Mouse (Mus musculus): ENCODE measurements at regions not wholly inside any gene's neighbourhood (a gene's known extent, or its start where the extent isn't known, plus 50 kb on each side); places are given as distances from the start of the nearest gene placed in this dataset.

- no peak overlapping the region for H3K4me3 ChIP-seq
- H3K9ac ChIP-seq (replicated peaks): no peak overlapping the region
- H3K4me1 ChIP-seq: no peaks in the 10 kb centered on the region
- no peaks in the 10 kb centered on the region for H3K27me3 ChIP-seq
- H3K27ac ChIP-seq (replicated peaks): no peak overlapping the region
- no peak for ATAC-seq (replicated peaks)
- 52% methylated on average over 2 of the region's 2 CpGs for WGBS
- H3K36me3 ChIP-seq: no peaks in the 10 kb centered on the region
- no peaks in the 10 kb centered on the region for H3K9me3 ChIP-seq
- H3K4me2 ChIP-seq (replicated peaks): no peak overlapping the region
These were observed 615.3 kb upstream of the Fbxo33 start for GRCm38 (mm10) chr12:59834809-59835208.

GRCm38 (mm10) chr12:59822918-59823317, 603.4 kb upstream of the Fbxo33 start:
- Histone ChIP-seq H3K9me3 (no peaks in the 10 kb centered on the region), H3K9ac (replicated peaks) (no peak overlapping the region), H3K4me3 (no peak overlapping the region), H3K4me2 (replicated peaks) (no peak overlapping the region), H3K4me1 (no peaks in the 10 kb centered on the region), H3K27me3 (no peaks in the 10 kb centered on the region), H3K27ac (replicated peaks) (no peak overlapping the region), H3K36me3 (no peaks in the 10 kb centered on the region)
- WGBS: 65% methylated on average over 3 of the region's 3 CpGs
- ATAC-seq (replicated peaks): no peak

GRCm38 (mm10) chr12:59822435-59822834, 602.9 kb upstream of the Fbxo33 start:
- Histone ChIP-seq H3K36me3 (no peaks in the 10 kb centered on the region), H3K9me3 (no peaks in the 10 kb centered on the region), H3K27ac (replicated peaks) (no peak overlapping the region), H3K9ac (replicated peaks) (no peak overlapping the region), H3K4me2 (replicated peaks) (no peak overlapping the region), H3K4me3 (no peak overlapping the region), H3K4me1 (no peaks in the 10 kb centered on the region), H3K27me3 (no peaks in the 10 kb centered on the region)
- ATAC-seq (replicated peaks): no peak
- 49% methylated on average over 2 of the region's 2 CpGs for WGBS

GRCm38 (mm10) chr12:59821698-59822097, 602.2 kb upstream of the Fbxo33 start:
- no peak overlapping the region for H3K9ac ChIP-seq (replicated peaks)
- no peaks in the 10 kb centered on the region for H3K9me3 ChIP-seq
- no peak overlapping the region for H3K4me3 ChIP-seq
- no peak overlapping the region for H3K4me2 ChIP-seq (replicated peaks)
- 91% methylated on average over 2 of the region's 2 CpGs for WGBS
- no peaks in the 10 kb centered on the region for H3K4me1 ChIP-seq
- no peaks in the 10 kb centered on the region for H3K36me3 ChIP-seq
- no peak overlapping the region for H3K27ac ChIP-seq (replicated peaks)
- no peaks in the 10 kb centered on the region for H3K27me3 ChIP-seq
- no peak for ATAC-seq (replicated peaks)

GRCm38 (mm10) chr12:59815965-59816364, 596.4 kb upstream of the Fbxo33 start:
- no peaks in the 10 kb centered on the region for H3K27me3 ChIP-seq
- no peak overlapping the region for H3K27ac ChIP-seq (replicated peaks)
- no peak overlapping the region for H3K4me3 ChIP-seq
- no peak overlapping the region for H3K9ac ChIP-seq (replicated peaks)
- WGBS: 79% methylated on average over 4 of the region's 4 CpGs
- H3K4me1 ChIP-seq: no peaks in the 10 kb centered on the region
- no peak overlapping the region for H3K4me2 ChIP-seq (replicated peaks)
- ATAC-seq (replicated peaks): no peak
- H3K9me3 ChIP-seq: no peaks in the 10 kb centered on the region
- H3K36me3 ChIP-seq: no peaks in the 10 kb centered on the region

- H3K27ac ChIP-seq (replicated peaks): no peak overlapping the region
- no peaks in the 10 kb centered on the region for H3K4me1 ChIP-seq
- H3K27me3 ChIP-seq: no peaks in the 10 kb centered on the region
- WGBS: 83% methylated on average over 13 of the region's 13 CpGs
- H3K9me3 ChIP-seq: no peaks in the 10 kb centered on the region
- H3K4me2 ChIP-seq (replicated peaks): no peak overlapping the region
- H3K9ac ChIP-seq (replicated peaks): no peak overlapping the region
- H3K4me3 ChIP-seq: no peak overlapping the region
- no peaks in the 10 kb centered on the region for H3K36me3 ChIP-seq
- no peak for ATAC-seq (replicated peaks)
These were observed 594.8 kb upstream of the Fbxo33 start for GRCm38 (mm10) chr12:59814356-59814755.

GRCm38 (mm10) chr12:59809224-59809623, 589.7 kb upstream of the Fbxo33 start:
- 22% methylated on average over 2 of the region's 2 CpGs for WGBS
- H3K27me3 ChIP-seq: no peaks in the 10 kb centered on the region
- no peak for ATAC-seq (replicated peaks)
- H3K9me3 ChIP-seq: no peaks in the 10 kb centered on the region
- H3K4me2 ChIP-seq (replicated peaks): no peak overlapping the region
- no peaks in the 10 kb centered on the region for H3K4me1 ChIP-seq
- H3K36me3 ChIP-seq: no peaks in the 10 kb centered on the region
- H3K9ac ChIP-seq (replicated peaks): no peak overlapping the region
- H3K4me3 ChIP-seq: no peak overlapping the region
- no peak overlapping the region for H3K27ac ChIP-seq (replicated peaks)

- H3K27ac ChIP-seq (replicated peaks): no peak overlapping the region
- no peak overlapping the region for H3K9ac ChIP-seq (replicated peaks)
- no peak overlapping the region for H3K4me3 ChIP-seq
- H3K36me3 ChIP-seq: no peaks in the 10 kb centered on the region
- 0 out of 2 replicates have a peak, but pooled peaks cover 2% of the 10 kb centered on the region for H3K4me1 ChIP-seq
- 50% methylated on average over 3 of the region's 3 CpGs for WGBS
- no peaks in the 10 kb centered on the region for H3K27me3 ChIP-seq
- peak; percentile 84 for ATAC-seq (replicated peaks)
- H3K9me3 ChIP-seq: no peaks in the 10 kb centered on the region
- no peak overlapping the region for H3K4me2 ChIP-seq (replicated peaks)
These were observed 578.5 kb upstream of the Fbxo33 start for GRCm38 (mm10) chr12:59798051-59798450.

- 66% methylated on average over 4 of the region's 4 CpGs for WGBS
These were observed 571.9 kb upstream of the Fbxo33 start for GRCm38 (mm10) chr12:59791473-59791872.

GRCm38 (mm10) chr12:59786831-59787230, 567.3 kb upstream of the Fbxo33 start:
- H3K9me3 ChIP-seq: no peaks in the 10 kb centered on the region
- H3K4me1 ChIP-seq: no peaks in the 10 kb centered on the region
- H3K27me3 ChIP-seq: no peaks in the 10 kb centered on the region
- 28% methylated on average over 4 of the region's 4 CpGs for WGBS
- no peak overlapping the region for H3K4me3 ChIP-seq
- no peak overlapping the region for H3K27ac ChIP-seq (replicated peaks)
- H3K4me2 ChIP-seq (replicated peaks): no peak overlapping the region
- no peak overlapping the region for H3K9ac ChIP-seq (replicated peaks)
- no peaks in the 10 kb centered on the region for H3K36me3 ChIP-seq
- no peak for ATAC-seq (replicated peaks)

More at GRCm38 (mm10) chr12:59791473-59791872, 571.9 kb upstream of the Fbxo33 start:
- Histone ChIP-seq H3K9ac (replicated peaks) (no peak overlapping the region), H3K4me2 (replicated peaks) (no peak overlapping the region), H3K27me3 (no peaks in the 10 kb centered on the region), H3K36me3 (no peaks in the 10 kb centered on the region), H3K27ac (replicated peaks) (no peak overlapping the region), H3K9me3 (no peaks in the 10 kb centered on the region), H3K4me1 (no peaks in the 10 kb centered on the region), H3K4me3 (no peak overlapping the region)
- no peak for ATAC-seq (replicated peaks)

- Histone ChIP-seq H3K9ac (replicated peaks) (no peak overlapping the region), H3K27me3 (no peaks in the 10 kb centered on the region), H3K4me2 (replicated peaks) (no peak overlapping the region), H3K27ac (replicated peaks) (no peak overlapping the region), H3K9me3 (no peaks in the 10 kb centered on the region), H3K4me3 (no peak overlapping the region), H3K4me1 (no peaks in the 10 kb centered on the region), H3K36me3 (no peaks in the 10 kb centered on the region)
- WGBS: 94% methylated on average over 1 of the region's 1 CpGs
- no peak for ATAC-seq (replicated peaks)
These were observed 551.5 kb upstream of the Fbxo33 start for GRCm38 (mm10) chr12:59770980-59771379.

GRCm38 (mm10) chr12:59762260-59762659, 542.7 kb upstream of the Fbxo33 start:
- WGBS: 83% methylated on average over 1 of the region's 1 CpGs

GRCm38 (mm10) chr12:59744768-59745167, 525.2 kb upstream of the Fbxo33 start:
- Histone ChIP-seq H3K4me1 (no peaks in the 10 kb centered on the region), H3K27ac (replicated peaks) (no peak overlapping the region), H3K4me2 (replicated peaks) (no peak overlapping the region), H3K36me3 (no peaks in the 10 kb centered on the region), H3K9ac (replicated peaks) (no peak overlapping the region), H3K9me3 (no peaks in the 10 kb centered on the region), H3K27me3 (no peaks in the 10 kb centered on the region), H3K4me3 (no peak overlapping the region)
- WGBS: 96% methylated on average over 2 of the region's 2 CpGs
- ATAC-seq (replicated peaks): no peak

More at GRCm38 (mm10) chr12:59762260-59762659, 542.7 kb upstream of the Fbxo33 start:
- Histone ChIP-seq H3K9me3 (no peaks in the 10 kb centered on the region), H3K9ac (replicated peaks) (no peak overlapping the region), H3K27ac (replicated peaks) (no peak overlapping the region), H3K36me3 (no peaks in the 10 kb centered on the region), H3K4me3 (no peak overlapping the region), H3K27me3 (no peaks in the 10 kb centered on the region), H3K4me1 (no peaks in the 10 kb centered on the region), H3K4me2 (replicated peaks) (no peak overlapping the region)
- no peak for ATAC-seq (replicated peaks)

All from forebrain, embryonic 15.5 days (tissue).